Mouse (Mus musculus) left cerebral cortex, adult 11 months (tissue): ENCODE measurements at regions not wholly inside any gene's neighbourhood (a gene's known extent, or its start where the extent isn't known, plus 50 kb on each side); places are given as distances from the start of the nearest gene placed in this dataset.

ENCODE experiments used
- DNase-seq: peaks from one replicate; pipeline ENCODE4 v3.0.0; 2022; ENCODE audit warnings: low spot score

- DNase-seq = no peak
These were observed 229.2 kb downstream of the Zfp36l1 start for GRCm38 (mm10) chr12:79883651-79884050.

GRCm38 (mm10) chr12:79880751-79881261 is 232.0 kb downstream of the Zfp36l1 start:
- DNase-seq = no peak

GRCm38 (mm10) chr12:79880346-79880745 is 232.5 kb downstream of the Zfp36l1 start:
- DNase-seq = no peak

GRCm38 (mm10) chr12:79879918-79880273 is 232.9 kb downstream of the Zfp36l1 start:
- DNase-seq = no peak

GRCm38 (mm10) chr12:79879093-79879917 is 233.5 kb downstream of the Zfp36l1 start:
- no peak for DNase-seq

- DNase-seq = no peak
These were observed 234.1 kb downstream of the Zfp36l1 start for GRCm38 (mm10) chr12:79878766-79879092.

- DNase-seq = no peak
These were observed 234.7 kb downstream of the Zfp36l1 start for GRCm38 (mm10) chr12:79878163-79878562.

GRCm38 (mm10) chr12:79874333-79874732 is 238.5 kb downstream of the Zfp36l1 start:
- DNase-seq = no peak

GRCm38 (mm10) chr12:79865179-79865552 is 247.6 kb downstream of the Zfp36l1 start:
- DNase-seq = no peak

GRCm38 (mm10) chr12:79864346-79865178 is 248.3 kb downstream of the Zfp36l1 start:
- no peak for DNase-seq
